Mouse (Mus musculus): ENCODE data around the gene Bcl2l15. TPM values are rescaled to one million over a fixed set of nuclear protein-coding genes. Genes with fewer than 3 reads are reported as not detected.
"Not testable (repeated sequence)": the region's sequence is repeated elsewhere in the genome, so short reads cannot be mapped to it uniquely, and the experiment has no call there.

Bcl2l15 gene
- polyA plus RNA-seq (2015; fragmentation: Nextera tagmentation; extraction: Ambion mirVana): 1.5 and 1.7 TPM in 2 replicates

- Histone ChIP-seq H3K27ac (ENCODE audit: low read length) (peak within 1 kb of the TSS; percentile 39; the same call in 1 of the 2 replicates), H3K9me3 (replicated peaks; ENCODE audit: control insufficient read depth, low read length) (no peaks in the 10 kb centered on the region), H3K9ac (ENCODE audit: low read depth, low read length) (no peak within 1 kb of the TSS), H3K36me3 (ENCODE audit: control insufficient read depth, insufficient read depth) (no peaks in the 10 kb centered on the region), H3K4me2 (ENCODE audit: low read depth, low read length) (peak within 1 kb of the TSS; percentile 28), H3K27me3 (ENCODE audit: control insufficient read depth, insufficient read depth, low read depth, low read length) (no peaks in the 10 kb centered on the region), H3K4me3 (ENCODE audit: low read depth, low read length) (peak within 1 kb of the TSS; percentile 10; the same call in 1 of the 2 replicates), H3K4me1 (ENCODE audit: control insufficient read depth, low read depth, low read length) (peaks cover 12% of the 10 kb centered on the region)
- ATAC-seq (ENCODE audit: low read depth): peak; percentile 73
These were observed at the start of gene Bcl2l15 for GRCm38 (mm10) chr3:103832426-103832825. Gene Bcl2l15 (plus strand): TSS chr3:103832601.

- Histone ChIP-seq H3K9me3 (replicated peaks; ENCODE audit: control insufficient read depth, low read length) (no peaks in the 10 kb centered on the region), H3K9ac (ENCODE audit: low read depth, low read length) (no peak overlapping the region), H3K27me3 (ENCODE audit: control insufficient read depth, insufficient read depth, low read depth, low read length) (no peaks in the 10 kb centered on the region), H3K4me1 (ENCODE audit: control insufficient read depth, low read depth, low read length) (peaks cover 53% of the 10 kb centered on the region), H3K36me3 (ENCODE audit: control insufficient read depth, insufficient read depth) (peaks cover 5% of the 10 kb centered on the region), H3K27ac (ENCODE audit: low read length) (peak overlapping the region; percentile 38; the same call in 1 of the 2 replicates), H3K4me2 (ENCODE audit: low read depth, low read length) (no peak overlapping the region), H3K4me3 (ENCODE audit: low read depth, low read length) (no peak overlapping the region)
- 41% methylated on average over 4 of the region's 4 CpGs for WGBS (ENCODE audit: insufficient replicate concordance)
- no peak for ATAC-seq (ENCODE audit: low read depth)
These were observed 49.4 kb upstream of the Bcl2l15 start for GRCm38 (mm10) chr3:103782844-103783609.

- peak overlapping the region; percentile 25; the same call in 1 of the 2 replicates for H3K4me3 ChIP-seq (ENCODE audit: low read depth, low read length)
- H3K4me1 ChIP-seq (ENCODE audit: control insufficient read depth, low read depth, low read length): peaks cover 62% of the 10 kb centered on the region
These were observed 45.2 kb upstream of the Bcl2l15 start for GRCm38 (mm10) chr3:103787225-103787624.

GRCm38 (mm10) chr3:103789096-103789495 is 43.3 kb upstream of the Bcl2l15 start:
- Histone ChIP-seq H3K4me1 (ENCODE audit: control insufficient read depth, low read depth, low read length) (peaks cover 67% of the 10 kb centered on the region), H3K27ac (ENCODE audit: low read length) (peak overlapping the region; percentile 96), H3K4me2 (ENCODE audit: low read depth, low read length) (peak overlapping the region; percentile 81), H3K9ac (ENCODE audit: low read depth, low read length) (peak overlapping the region; percentile 100), H3K4me3 (ENCODE audit: low read depth, low read length) (peak overlapping the region; percentile 98), H3K36me3 (ENCODE audit: control insufficient read depth, insufficient read depth) (peaks cover 2% of the 10 kb centered on the region; the same call in 1 of the 2 replicates), H3K9me3 (replicated peaks; ENCODE audit: control insufficient read depth, low read length) (no peaks in the 10 kb centered on the region), H3K27me3 (ENCODE audit: control insufficient read depth, insufficient read depth, low read depth, low read length) (no peaks in the 10 kb centered on the region)
- 69% methylated on average over 7 of the region's 7 CpGs for WGBS (ENCODE audit: insufficient replicate concordance)
- ATAC-seq (ENCODE audit: low read depth): no peak

More at GRCm38 (mm10) chr3:103787225-103787624, 45.2 kb upstream of the Bcl2l15 start:
- no peak for ATAC-seq (ENCODE audit: low read depth)
- Histone ChIP-seq H3K36me3 (ENCODE audit: control insufficient read depth, insufficient read depth) (peaks cover 2% of the 10 kb centered on the region; the same call in 1 of the 2 replicates), H3K27ac (ENCODE audit: low read length) (peak overlapping the region; percentile 64), H3K9ac (ENCODE audit: low read depth, low read length) (no peak overlapping the region), H3K4me2 (ENCODE audit: low read depth, low read length) (peak overlapping the region; percentile 43), H3K9me3 (replicated peaks; ENCODE audit: control insufficient read depth, low read length) (no peaks in the 10 kb centered on the region), H3K27me3 (ENCODE audit: control insufficient read depth, insufficient read depth, low read depth, low read length) (no peaks in the 10 kb centered on the region)
- WGBS (ENCODE audit: insufficient replicate concordance): 42% methylated on average over 7 of the region's 7 CpGs

GRCm38 (mm10) chr3:103789891-103790345 is 42.5 kb upstream of the Bcl2l15 start:
- no peaks in the 10 kb centered on the region for H3K27me3 ChIP-seq (ENCODE audit: control insufficient read depth, insufficient read depth, low read depth, low read length)
- peak overlapping the region; percentile 98 for H3K4me3 ChIP-seq (ENCODE audit: low read depth, low read length)
- H3K27ac ChIP-seq (ENCODE audit: low read length): peak overlapping the region; percentile 96
- no peaks in the 10 kb centered on the region for H3K9me3 ChIP-seq (replicated peaks; ENCODE audit: control insufficient read depth, low read length)
- peak overlapping the region; percentile 100 for H3K9ac ChIP-seq (ENCODE audit: low read depth, low read length)
- under 1% methylated on average over 14 of the region's 14 CpGs for WGBS (ENCODE audit: insufficient replicate concordance)
- peaks cover 64% of the 10 kb centered on the region for H3K4me1 ChIP-seq (ENCODE audit: control insufficient read depth, low read depth, low read length)
- ATAC-seq (ENCODE audit: low read depth): peak; percentile 2; the same call in 1 of the 2 replicates
- H3K36me3 ChIP-seq (ENCODE audit: control insufficient read depth, insufficient read depth): peaks cover 2% of the 10 kb centered on the region; the same call in 1 of the 2 replicates
- peak overlapping the region; percentile 81 for H3K4me2 ChIP-seq (ENCODE audit: low read depth, low read length)

- WGBS (ENCODE audit: insufficient replicate concordance): under 1% methylated on average over 29 of the region's 61 CpGs
- peak; percentile 49 for ATAC-seq (ENCODE audit: low read depth)
- peaks cover 59% of the 10 kb centered on the region for H3K4me1 ChIP-seq (ENCODE audit: control insufficient read depth, low read depth, low read length)
These were observed 41.9 kb upstream of the Bcl2l15 start for GRCm38 (mm10) chr3:103790346-103791145.

GRCm38 (mm10) chr3:103791230-103792110 is 40.9 kb upstream of the Bcl2l15 start, which contains the start of gene Hipk1:
Gene Hipk1 (minus strand): TSS chr3:103791563.
- peak within 1 kb of the TSS; percentile 81 for H3K4me2 ChIP-seq (ENCODE audit: low read depth, low read length)
- peaks cover 59% of the 10 kb centered on the region for H3K4me1 ChIP-seq (ENCODE audit: control insufficient read depth, low read depth, low read length)
- peak within 1 kb of the TSS; percentile 96 for H3K27ac ChIP-seq (ENCODE audit: low read length)
- peak within 1 kb of the TSS; percentile 98 for H3K4me3 ChIP-seq (ENCODE audit: low read depth, low read length)
- WGBS (ENCODE audit: insufficient replicate concordance): 7% methylated on average over 48 of the region's 49 CpGs
- peak; percentile 92 for ATAC-seq (ENCODE audit: low read depth)
- H3K9me3 ChIP-seq (replicated peaks; ENCODE audit: control insufficient read depth, low read length): no peaks in the 10 kb centered on the region
- H3K36me3 ChIP-seq (ENCODE audit: control insufficient read depth, insufficient read depth): peaks cover 2% of the 10 kb centered on the region; the same call in 1 of the 2 replicates
- H3K9ac ChIP-seq (ENCODE audit: low read depth, low read length): peak within 1 kb of the TSS; percentile 100
- no peaks in the 10 kb centered on the region for H3K27me3 ChIP-seq (ENCODE audit: control insufficient read depth, insufficient read depth, low read depth, low read length)

More at GRCm38 (mm10) chr3:103790346-103791145, 41.9 kb upstream of the Bcl2l15 start:
- Histone ChIP-seq H3K9me3 (replicated peaks; ENCODE audit: control insufficient read depth, low read length) (no peaks in the 10 kb centered on the region), H3K4me3 (ENCODE audit: low read depth, low read length) (peak overlapping the region; percentile 98), H3K27ac (ENCODE audit: low read length) (peak overlapping the region; percentile 96), H3K27me3 (ENCODE audit: control insufficient read depth, insufficient read depth, low read depth, low read length) (no peaks in the 10 kb centered on the region), H3K9ac (ENCODE audit: low read depth, low read length) (peak overlapping the region; percentile 100), H3K4me2 (ENCODE audit: low read depth, low read length) (peak overlapping the region; percentile 81), H3K36me3 (ENCODE audit: control insufficient read depth, insufficient read depth) (peaks cover 2% of the 10 kb centered on the region; the same call in 1 of the 2 replicates)

GRCm38 (mm10) chr3:103792111-103792406 is 40.3 kb upstream of the Bcl2l15 start:
- not testable (repeated sequence) for ATAC-seq (ENCODE audit: low read depth); H3K9me3 ChIP-seq (replicated peaks; ENCODE audit: control insufficient read depth, low read length); H3K9ac ChIP-seq (ENCODE audit: low read depth, low read length); H3K36me3 ChIP-seq (ENCODE audit: control insufficient read depth, insufficient read depth); H3K27me3 ChIP-seq (ENCODE audit: control insufficient read depth, insufficient read depth, low read depth, low read length)
- H3K4me3 ChIP-seq (ENCODE audit: low read depth, low read length): peak overlapping the region; percentile 98
- peak overlapping the region; percentile 81 for H3K4me2 ChIP-seq (ENCODE audit: low read depth, low read length)
- peak overlapping the region; percentile 96 for H3K27ac ChIP-seq (ENCODE audit: low read length)
- 44% methylated on average over 5 of the region's 5 CpGs for WGBS (ENCODE audit: insufficient replicate concordance)
- H3K4me1 ChIP-seq (ENCODE audit: control insufficient read depth, low read depth, low read length): peaks cover 59% of the 10 kb centered on the region

All from liver, embryonic 16.5 days (tissue).